In genomic region chr12:86911482-86911931, GRCm38 (mm10) we compare ENCODE assay signal across 9 mouse cellular contexts. TPM values are rescaled to one million over a fixed set of nuclear protein-coding genes. Genes with fewer than 3 reads are reported as not detected.
DNase-seq lines count a peak whose midpoint lies in the region; ATAC-seq lines count a peak whose summit lies in the region.
"Had no signal": no experiment of that assay in that cellular context is flagged by ENCODE, and none has a peak within 500 bp of the region (broad histone marks: within the 10 kb centered on the region; RNA-seq: fewer than 3 reads in every experiment).

No protein-coding gene starts in this region.

- peaks cover 28% of the 10 kb centered on the region for H3K4me1 ChIP-seq in forebrain, embryonic 14.5 days (ENCODE audit: control insufficient read depth, insufficient read depth, low read length)

- H3K4me3 ChIP-seq in forebrain, embryonic 14.5 days (ENCODE audit: low read depth, low read length) = no peak overlapping the region

- peak overlapping the region; percentile 2; the same call in 1 of the 2 replicates for H3K4me2 ChIP-seq in forebrain, embryonic 14.5 days (ENCODE audit: low read length)

- no peaks in the 10 kb centered on the region for H3K27me3 ChIP-seq in forebrain, embryonic 14.5 days (replicated peaks; ENCODE audit: control insufficient read depth, insufficient read depth, low read length)
- H3K27me3 ChIP-seq: Patski had no signal

- peak overlapping the region; percentile 97 for H3K27ac ChIP-seq in forebrain, embryonic 14.5 days (ENCODE audit: low read depth, low read length)

- WGBS in forebrain, embryonic 14.5 days = 7% methylated on average over 10 of the region's 10 CpGs

- H3K9me3 ChIP-seq in forebrain, embryonic 14.5 days (replicated peaks; ENCODE audit: control insufficient read depth, low read length) = no peaks in the 10 kb centered on the region

- intact Hi-C loops in left cerebral cortex, postnatal 25 days (cut with DNase I) = no loop called here

- peak; percentile 58 to 62 for DNase-seq in kidney, postnatal 4 days
- no peak for DNase-seq in kidney, adult 9 months
- peak; percentile 96 for DNase-seq in forebrain, embryonic 14.5 days (ENCODE audit: low spot score)
- DNase-seq in left cerebral cortex, postnatal 25 days (ENCODE audit: low spot score in 2 of 2) = peak; percentile 57 to 75
- DNase-seq in right cerebral cortex, postnatal 10 days (ENCODE audit: low spot score in 2 of 2) = peak; percentile 88 to 89
- DNase-seq in adrenal gland, postnatal 14 days = no peak
- DNase-seq in ovary, postnatal 36 days (ENCODE audit: low spot score) = no peak
- no peak for DNase-seq in heart, adult 11 months

- no peaks in the 10 kb centered on the region for H3K36me3 ChIP-seq in forebrain, embryonic 14.5 days (ENCODE audit: control insufficient read depth, insufficient read depth, low read length)

- ATAC-seq in forebrain, embryonic 14.5 days = peak; percentile 94
- ATAC-seq: Patski had no signal

- peak overlapping the region; percentile 33; the same call in 1 of the 2 replicates for H3K9ac ChIP-seq in forebrain, embryonic 14.5 days (ENCODE audit: low read length)

RNA-seq across cellular contexts. Expression of gene Irf2bpl, which starts 26.9 kb away (rescaled TPM):
- 41.4 and 56.5 TPM in 2 replicates for polyA plus RNA-seq in forebrain, embryonic 14.5 days (2014; fragmentation: Nextera tagmentation; extraction: Ambion mirVana)
- 10 to 100 TPM; 61.9 to 78.7 TPM for total RNA-seq in left cerebral cortex, postnatal 25 days (2021)
- 48.4 and 53.8 TPM in 2 replicates for total RNA-seq in adrenal gland, postnatal 14 days (2021)

RNA-seq across cellular contexts. Expression of gene Cipc, which starts 35.3 kb away (rescaled TPM):
- 47.5 and 57.0 TPM in 2 replicates for polyA plus RNA-seq in forebrain, embryonic 14.5 days (2014; fragmentation: Nextera tagmentation; extraction: Ambion mirVana)
- 10 to 100 TPM; 79.9 to 87.8 TPM for total RNA-seq in left cerebral cortex, postnatal 25 days (2021)
- total RNA-seq in adrenal gland, postnatal 14 days (2021) = 26.2 and 29.1 TPM in 2 replicates

Comparison
In these comparisons a context has a peak if more than half of its experiments do, and no peak if none do; other contexts are left out.
1. DNase-seq: peak in kidney, postnatal 4 days (2 of 2), forebrain, embryonic 14.5 days (single experiment), left cerebral cortex, postnatal 25 days (2 of 2) and right cerebral cortex, postnatal 10 days (2 of 2); none in kidney, adult 9 months (single experiment), adrenal gland, postnatal 14 days (single experiment), ovary, postnatal 36 days (single experiment) and heart, adult 11 months (single experiment).